Mouse (Mus musculus) right cerebral cortex, postnatal 25 days (tissue): Measurements from ENCODE around the gene Prlr.

Experiments used
- DNase-seq: peaks from one replicate; pipeline ENCODE4 v3.0.0; 2022

The Prlr gene

DNA sequence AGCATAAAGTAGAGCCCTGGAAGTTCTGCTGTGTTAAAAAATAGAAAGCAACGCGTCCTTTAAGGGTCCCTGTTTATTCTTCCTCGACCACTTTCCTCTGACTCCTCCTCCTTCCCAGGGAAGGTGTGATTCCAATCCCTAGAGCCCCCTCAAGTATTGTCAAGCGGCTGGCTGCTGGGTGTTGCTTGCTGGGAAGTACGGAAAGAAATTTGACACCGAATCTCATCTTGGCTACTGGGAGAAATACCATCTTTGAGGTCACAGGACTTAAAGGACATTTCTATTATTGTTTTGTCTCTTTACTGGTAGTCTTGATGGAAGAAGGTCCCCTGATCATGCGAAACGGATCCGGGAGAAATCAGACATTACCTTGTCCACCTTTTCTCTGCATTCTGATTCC is at the start of gene Prlr:
Prlr (plus strand) TSS at position 156 of the 400 bp plus-strand sequence.
- no peak for DNase-seq

DNA sequence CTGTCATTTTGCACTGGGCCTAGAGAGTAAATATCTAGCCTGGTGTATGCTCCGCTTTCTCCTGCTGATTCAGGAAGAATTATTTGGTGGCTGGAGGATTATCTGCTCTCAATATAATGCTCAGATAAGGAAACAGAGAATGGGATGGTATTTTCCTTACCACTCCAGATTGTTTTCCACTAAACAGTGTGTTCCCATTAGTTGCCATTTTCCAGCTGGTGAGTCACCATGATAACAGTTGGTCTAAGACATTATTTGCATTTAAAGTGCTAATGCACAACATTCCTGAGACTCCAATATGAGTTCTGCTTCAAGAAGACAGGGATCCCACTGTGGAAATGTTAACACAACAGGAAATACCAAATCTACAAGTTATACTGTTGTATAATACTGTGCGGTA is 43.3 kb upstream of the Prlr start:
- no peak for DNase-seq

DNA sequence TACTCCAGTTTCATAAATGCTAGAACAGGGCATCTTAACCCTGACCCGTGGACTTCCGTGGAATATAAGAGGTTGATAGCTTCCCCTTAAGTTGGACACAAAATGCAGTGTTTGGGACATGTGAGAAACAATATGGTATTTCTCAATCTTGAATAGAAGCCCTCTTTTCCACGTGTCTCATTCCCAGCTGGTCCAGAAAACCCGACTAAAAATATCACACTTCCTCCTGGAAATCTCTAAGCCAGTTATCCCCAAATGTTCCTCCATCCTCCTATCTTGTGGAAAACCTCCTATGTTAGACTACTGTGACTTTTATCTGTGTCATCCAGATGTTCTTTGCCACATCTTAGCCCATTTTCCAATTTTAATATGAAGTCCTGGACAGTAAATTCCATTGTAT is 42.1 kb upstream of the Prlr start:
- no peak for DNase-seq

DNA sequence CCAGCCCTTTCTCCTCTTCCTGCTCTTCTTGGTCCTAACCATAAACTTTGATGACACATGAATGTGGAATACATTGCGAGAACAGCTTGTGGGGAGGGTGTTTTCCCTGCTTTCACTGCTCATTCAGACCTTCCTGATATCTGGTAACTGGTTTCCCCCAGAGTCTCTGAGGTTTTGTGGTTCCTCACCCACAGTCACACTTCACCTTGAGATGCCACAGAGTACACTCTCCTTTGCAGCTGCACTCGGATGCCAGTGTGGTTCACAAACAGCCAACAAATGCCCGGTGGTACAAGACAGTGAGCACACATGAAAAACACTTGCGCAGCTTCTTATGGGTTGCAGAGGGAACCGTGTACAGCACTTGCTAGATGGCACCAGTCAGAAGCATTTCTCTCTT is 32.5 kb upstream of the Prlr start:
- DNase-seq, result no peak

DNA sequence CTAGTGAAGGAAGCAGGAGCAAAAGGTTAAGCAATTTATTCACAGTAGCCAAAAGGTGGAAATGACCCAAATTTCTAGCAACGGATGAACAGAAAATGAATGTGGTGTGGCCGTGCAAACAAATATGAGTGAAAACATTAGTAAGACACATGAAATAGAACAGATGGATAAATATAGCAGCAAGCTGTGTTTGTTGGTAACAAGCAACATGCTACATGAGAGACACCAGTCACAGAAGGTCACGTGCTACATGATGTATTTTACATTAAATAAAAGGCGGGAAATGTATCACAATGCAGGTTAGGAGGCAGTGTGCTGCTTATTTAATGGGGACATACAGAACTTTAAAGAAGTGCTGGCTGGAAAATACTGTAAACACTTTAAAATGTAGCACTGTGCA is 28.8 kb upstream of the Prlr start:
- no peak for DNase-seq

DNA sequence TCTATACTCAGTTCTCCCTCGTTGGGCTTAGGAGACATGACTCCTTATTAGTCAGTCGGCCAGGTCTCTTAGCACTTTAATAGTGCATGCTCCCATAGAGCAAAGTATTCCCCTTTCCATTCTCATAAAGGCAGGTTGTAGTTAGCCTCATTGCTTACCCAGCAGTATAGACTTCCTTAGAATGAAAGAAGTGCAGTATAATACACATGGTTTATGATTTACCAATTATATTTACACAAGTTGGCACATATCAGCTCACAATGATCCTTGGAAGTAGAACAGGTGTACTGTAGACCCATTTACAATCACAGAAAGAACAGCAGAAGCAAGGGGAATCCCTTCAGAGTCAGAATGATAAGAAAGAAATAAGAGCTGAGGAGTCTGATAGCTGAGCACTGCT is 16.4 kb upstream of the Prlr start:
- no peak for DNase-seq

DNA sequence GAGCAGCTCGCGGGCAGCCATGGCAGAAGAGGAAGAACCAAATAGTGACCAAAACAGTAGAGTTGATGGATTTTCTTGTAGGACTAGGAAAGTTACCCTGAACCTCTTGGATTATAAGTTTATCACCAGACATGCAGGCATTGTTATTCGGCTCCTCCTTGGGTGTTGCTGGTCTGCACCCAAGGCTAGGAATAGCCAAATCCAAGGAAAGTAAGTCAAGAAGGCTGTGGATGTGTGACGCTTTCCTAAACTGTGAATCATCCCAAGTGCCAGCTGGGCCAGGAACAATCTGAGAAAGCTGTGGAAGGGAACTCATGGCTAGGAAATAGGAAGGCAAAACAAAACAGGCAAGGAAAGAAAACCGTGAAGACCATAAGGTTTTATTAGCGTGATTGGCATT is 2.0 kb upstream of the Prlr start:
- no peak for DNase-seq

DNA sequence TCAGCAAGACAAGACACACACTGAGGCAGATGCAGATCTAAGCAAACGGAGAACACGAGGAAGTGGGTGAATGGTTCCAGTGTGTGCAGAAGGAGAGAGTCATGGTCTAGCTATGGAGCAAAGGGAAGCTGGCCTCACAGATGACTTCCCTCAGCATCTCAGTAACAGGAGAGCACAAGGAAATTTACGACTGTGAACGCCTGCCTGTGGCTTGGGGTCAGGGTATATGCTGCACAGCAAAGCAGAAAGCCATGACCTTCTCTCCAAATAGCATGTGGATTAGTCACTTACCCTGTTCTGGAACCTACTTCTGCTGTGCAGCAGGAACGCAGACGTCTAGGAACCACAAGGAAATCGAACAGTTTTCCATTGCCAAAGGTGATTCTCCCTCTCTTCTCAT is 1.4 kb upstream of the Prlr start:
- no peak for DNase-seq

DNA sequence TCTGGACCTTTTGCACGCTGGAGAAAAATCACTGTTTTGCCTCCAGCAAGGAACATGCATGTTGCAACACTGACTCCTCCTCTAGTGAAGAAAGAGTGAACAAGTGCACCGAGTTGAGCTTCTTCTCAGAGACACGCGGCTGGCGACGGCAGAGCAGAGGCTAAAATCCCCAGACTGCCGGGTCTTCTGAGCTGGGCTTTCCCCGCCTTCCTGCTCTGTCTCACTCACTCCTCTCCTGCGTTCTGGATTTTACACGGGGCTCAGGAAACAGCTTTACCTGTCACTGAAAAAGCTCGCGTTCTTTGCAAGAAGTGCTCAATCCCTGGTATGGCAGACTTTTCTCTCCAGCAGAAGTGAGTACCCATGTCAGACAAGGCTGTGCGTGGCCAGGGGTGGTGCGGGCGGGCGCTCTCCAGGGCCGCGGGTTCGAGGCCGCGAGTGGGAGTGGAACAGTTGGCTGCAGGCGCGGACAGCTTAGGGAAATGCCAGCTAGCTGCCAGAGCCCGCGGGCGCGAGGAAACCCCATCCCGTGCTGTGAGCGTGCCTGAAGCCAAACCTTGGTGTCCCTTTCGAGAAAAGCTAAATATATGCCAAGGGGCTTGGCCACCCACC is 587 bp downstream of the Prlr start:
- peak; percentile 33 for DNase-seq

DNA sequence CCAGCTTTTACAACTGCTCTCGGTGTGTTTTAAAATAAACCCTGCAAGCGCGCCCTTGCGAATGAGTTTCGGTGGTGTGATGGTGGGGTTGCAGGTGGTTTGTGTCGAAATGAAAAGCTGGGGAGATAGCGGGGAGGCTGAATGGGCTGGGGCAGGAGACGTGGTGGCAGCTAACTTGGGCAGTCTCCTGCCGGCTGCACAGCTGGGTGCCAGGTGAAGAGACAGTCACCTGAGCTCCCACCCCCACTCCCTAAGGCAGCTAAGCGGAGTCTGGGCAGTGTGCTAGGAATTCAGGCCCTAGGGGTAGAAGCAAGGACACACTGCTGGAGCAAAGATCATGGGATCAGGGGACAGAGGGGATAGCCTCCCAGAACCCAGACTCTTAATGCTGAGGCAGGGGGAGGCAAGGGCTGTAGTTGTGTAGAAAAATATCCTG is 1.1 kb downstream of the Prlr start:
- no peak for DNase-seq

DNA sequence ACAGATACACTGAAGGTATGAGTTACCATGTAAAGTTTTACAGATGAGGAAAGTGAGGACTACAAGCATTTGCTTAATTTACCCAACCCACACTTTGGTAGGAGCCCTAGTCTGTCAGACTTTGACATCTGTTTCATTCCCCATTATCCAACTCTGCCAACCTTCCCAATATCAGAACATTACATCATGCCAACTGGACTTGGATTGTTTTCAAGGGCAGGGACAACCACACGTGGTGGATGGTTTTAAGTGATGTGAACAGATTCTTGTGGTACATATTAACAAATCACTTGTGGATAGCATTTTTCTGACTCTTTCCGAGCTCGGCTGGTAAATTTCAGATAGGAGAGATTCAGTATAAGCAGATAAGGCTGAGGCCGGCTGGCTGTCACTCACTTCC is 3.7 kb downstream of the Prlr start:
- DNase-seq, result no peak

DNA sequence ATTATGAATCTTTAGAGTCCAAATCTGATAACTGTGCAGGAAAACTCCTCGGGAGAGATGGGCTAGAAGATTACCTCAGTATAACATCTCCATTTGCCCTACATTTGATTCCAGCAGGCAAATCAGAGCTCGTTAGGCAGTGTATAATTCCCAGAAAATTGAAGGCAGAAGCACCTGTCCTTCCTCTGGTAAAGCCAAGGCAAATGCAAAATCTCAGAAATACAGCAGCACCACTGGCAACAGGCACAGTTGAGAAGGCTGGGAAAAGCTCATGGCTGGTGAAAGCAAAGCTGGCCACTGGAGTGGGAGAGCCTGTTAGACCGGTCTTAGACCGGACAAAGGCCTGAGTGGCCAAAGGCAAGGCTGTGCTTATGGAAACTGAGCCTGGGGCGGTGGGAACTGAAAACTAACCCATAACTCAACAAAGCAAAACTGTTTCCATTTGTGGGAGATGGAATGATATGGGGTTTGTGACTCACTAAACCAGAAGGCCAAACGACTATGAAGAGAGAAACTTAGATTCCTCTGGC is 15.1 kb downstream of the Prlr start:
- no peak for DNase-seq

DNA sequence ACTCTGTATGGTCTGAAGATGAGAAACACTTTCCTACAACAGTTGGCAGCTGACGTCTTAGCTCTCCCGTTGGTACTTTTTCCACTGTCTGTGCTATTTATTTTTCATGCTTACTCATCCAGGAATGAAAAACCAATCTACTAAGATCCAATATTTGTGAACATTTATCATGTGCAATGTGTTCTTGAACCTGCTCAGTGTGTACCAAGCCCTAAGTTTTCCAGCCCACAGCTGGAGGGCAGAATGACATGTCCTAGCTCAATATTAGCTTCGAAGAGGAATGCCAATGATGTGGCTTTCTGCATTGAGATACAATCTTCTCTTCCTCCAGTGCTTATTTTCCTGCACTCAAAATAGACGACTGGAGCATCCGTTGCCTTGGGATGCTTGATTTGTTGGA is 24.0 kb downstream of the Prlr start:
- DNase-seq, result no peak

DNA sequence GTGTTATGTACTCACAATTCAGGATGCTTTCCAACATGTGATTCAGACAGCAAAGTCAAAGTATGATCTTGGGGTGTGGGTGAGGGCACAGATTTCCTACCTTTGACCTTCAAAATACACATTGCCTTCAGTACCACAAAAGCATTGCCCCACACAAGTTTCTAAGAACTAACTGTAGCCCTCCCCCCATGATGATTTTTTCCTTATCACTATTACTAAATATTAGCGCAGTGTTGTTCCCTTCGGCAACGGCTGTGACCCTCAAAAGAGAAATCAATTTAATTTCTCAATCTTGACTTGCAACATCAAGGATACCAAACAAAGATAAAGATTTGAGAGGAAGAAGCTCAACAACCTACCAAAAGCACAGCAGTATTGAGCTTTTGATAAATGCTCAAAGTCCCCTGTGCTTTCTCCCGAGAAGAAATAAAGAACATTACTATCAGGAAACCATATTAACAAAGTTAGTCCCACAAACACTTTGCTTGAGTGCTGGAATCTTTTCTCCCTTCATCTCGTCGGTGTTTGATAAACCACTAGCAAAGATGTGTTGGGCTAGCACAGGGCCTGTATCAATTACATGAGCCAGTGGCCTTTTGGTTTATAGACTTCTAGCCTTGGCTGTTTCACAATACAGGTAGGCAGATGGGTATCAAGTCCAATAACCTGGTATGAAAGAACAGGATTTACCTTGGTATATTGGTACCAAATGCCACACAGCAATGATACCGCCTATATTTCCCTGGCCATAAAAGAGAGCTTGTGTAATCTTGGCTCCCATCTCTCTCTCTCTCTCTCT is 25.7 kb downstream of the Prlr start:
- DNase-seq, result no peak

DNA sequence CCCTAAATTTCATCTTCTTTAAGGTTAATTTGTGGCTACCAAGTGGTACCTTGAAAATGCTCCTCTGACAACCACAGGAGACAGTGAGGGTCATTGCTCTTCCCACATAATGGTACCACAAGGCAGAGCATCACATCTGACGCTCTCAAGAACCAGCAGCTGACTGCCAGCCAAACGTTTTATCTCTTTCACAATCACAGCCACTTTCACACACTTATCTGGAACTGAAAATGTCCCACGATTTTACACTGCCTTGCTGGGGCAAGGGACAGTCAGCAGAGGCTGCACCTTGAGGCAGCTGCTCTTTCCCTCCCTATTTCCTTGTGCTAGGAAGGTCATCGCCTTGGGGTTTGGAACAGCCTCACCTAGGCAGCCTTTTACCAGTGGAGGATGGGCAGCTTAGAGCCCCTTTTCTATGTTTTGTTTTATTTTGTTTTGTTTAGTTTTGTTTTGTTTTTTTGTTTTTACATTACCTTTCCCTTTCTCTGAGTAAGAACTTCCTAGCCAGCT is 33.3 kb downstream of the Prlr start:
- DNase-seq, result no peak

DNA sequence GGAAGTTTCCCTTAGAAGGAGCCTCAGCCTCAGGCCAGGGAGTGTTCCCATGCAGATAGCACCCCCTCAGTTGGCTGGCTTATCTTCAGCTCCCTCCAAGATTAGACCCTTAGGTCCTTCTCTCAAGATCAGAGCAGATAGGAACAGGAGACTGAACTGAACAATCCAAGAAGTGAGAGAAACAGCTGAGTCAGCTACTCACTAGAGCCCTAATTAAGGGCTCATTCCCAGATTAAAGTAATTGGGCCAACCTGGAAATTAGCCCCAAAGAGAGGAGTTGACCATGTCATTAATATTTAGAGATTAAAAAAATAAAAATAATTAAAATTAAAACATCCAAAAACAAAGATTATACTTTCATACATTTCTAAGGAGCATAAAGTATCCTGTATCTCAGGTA is 35.0 kb downstream of the Prlr start:
- no peak for DNase-seq

DNA sequence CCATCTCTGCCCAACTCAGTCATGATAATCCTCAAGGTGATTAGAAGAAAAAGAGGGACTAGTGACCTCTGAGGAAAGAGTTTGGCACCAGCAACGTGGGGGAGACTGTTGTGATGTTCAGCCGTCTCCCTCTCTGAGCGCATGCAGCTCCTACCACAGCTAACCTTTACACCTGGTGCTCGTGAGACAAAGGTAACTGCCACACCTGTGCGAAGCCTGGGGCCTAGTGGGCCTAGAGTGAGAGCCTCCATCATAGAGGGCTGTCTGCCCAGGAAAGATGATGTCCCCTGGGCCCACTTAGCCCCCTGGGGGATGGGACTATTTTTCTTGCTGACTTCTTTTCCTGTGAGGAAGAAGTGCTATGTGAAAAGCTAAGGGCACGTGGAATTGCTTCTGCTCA is 36.2 kb downstream of the Prlr start:
- no peak for DNase-seq

DNA sequence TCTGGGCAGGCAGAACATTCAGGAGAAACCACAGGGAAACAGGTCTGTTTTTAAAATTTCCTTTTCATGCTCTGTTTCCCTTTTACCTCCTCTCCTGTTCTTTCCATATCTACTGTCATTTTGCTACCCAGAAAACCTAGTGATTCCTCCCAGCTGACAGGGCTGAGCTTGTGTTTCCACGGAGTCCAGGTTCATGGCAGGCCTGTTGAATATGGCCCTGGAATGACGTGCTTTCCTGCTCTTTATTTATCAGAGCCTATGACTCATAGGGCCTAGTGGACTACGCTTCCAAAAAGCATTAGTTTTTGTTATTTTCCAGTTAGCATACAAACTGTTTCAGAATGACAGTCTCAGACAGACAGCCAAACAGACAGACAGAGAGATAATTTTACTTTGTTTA is 36.7 kb downstream of the Prlr start:
- DNase-seq, result no peak

DNA sequence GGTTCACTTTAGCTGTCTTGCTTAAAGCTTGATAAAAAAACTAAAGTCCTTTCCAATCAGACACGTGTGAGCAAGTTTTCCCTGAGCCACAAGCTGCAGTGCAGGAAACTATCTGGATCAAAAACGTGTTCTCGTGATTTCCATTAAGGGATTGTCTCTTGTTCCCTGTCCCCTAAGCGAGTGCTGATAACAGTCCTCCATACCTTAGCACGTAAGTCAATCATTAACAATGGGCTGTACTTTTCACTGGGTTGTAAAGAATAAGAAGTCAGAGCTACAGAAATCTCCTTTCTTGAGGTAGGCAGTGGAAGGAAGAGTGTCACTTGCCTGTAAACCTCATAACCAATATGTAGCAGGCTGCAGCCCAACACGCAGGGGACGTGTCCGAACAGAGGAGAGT is 38.7 kb downstream of the Prlr start:
- no peak for DNase-seq

DNA sequence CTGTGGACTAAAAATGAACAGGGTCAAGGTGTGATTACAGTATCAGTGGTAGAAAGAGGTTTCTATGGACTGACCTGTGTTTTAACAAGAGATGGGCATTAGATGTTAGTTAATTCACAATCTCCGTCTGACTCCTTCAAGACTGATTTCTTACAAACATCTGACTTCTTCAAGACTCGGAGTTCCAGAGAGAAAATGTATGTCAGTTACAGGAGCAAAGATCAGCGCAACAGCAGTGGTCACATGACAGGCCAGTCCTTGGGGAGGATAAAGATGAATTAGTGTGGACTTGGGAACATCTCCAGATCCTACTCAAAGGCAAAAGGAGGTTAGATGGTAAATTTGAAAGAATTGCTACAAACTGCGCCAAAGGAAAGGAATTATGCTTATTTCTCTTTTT is 39.2 kb downstream of the Prlr start:
- no peak for DNase-seq

DNA sequence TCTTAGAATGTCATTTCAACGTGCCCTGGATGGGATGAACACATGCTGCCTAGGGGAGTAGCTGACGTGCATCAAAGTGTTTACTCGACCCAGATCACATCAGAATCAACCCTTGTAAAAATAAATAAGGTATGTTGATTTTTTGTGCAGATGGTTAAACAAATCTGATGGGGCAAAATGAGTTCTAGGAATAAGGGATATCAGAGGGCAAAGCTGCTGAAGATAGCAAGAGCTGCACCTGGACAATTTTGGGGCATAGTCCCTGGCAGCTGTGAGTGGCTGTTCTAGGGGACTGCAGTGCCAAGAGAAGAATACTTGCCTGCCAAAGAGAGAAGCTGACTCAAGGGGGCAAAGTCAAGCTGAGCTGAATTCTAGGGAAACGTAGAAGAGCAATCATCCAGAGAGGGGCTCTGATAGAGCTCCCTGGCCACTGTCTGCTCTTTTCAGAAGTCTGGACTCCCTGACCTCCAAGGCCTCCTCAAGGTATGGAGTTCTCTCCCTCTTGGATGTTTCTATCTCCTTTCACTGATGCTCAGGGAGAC is 46.6 kb downstream of the Prlr start:
- DNase-seq, result no peak

DNA sequence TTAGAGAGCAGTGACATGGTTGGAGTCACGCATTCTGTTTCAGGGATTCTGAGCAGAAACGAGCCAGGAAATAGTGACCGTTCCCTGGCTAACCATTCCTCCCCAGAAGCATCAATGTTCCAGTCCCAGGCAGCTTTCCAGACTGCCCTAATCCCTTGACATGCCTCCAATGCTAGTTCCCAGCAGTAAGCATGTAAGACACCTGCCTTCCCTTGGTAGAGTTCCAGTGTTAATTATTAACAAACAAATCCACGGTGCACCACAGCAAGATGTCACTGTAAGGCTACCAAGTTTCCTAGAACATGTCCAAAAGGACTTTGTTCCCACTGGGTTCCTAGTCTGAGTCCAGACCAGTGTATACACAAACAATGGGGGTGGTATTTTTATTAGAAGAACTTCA is 48.7 kb downstream of the Prlr start:
- DNase-seq, result no peak

DNA sequence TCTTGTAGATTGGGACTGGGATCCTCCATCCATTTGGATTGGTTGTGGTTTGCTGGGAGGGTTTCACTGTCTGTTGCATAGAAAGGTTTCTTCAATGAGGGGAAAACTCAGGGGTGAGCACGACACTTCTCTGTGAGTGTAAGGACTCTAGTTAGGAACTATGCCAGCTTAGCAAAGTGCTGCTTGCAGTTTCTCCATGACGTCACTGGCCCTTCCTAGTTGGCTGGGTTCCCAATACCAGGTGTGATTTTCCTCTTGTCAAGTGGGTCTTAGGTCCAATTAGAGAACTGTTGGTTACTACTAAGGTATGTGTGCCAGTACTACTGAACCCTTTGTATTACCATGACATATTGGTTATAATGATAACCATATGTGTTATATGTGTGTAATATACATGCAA is 51.6 kb downstream of the Prlr start:
- DNase-seq, result no peak

DNA sequence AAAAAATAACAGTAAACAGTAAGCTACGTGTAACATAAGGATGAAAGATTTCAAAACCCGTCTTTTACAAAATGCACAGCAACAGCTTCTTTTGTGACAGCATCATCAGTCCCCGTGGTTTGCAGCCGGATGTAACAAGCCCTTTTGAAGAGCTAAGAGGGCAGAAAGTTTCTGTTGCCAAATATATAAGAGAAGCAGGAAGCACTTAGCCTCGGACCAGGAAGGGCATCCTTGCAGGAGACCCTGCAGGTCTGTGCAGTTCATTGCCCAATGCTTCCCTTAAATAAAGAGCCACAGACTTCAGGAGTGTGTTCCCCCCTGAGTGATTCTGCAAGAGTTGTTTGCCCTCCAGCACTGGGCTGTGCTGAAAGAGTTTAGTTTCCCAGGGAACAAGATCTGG is 58.9 kb downstream of the Prlr start:
- DNase-seq, result no peak
